Mouse (Mus musculus) neural tube, embryonic 12.5 days (tissue): ENCODE results near the gene Medag. TPM values are rescaled to one million over a fixed set of nuclear protein-coding genes. Genes with fewer than 3 reads are reported as not detected.

Source experiments
- ATAC-seq: fragments of 200-750 bp; cut with Nextera tagmentation; 2 replicates; pipeline ENCODE4 v1.8.0; 2017; ENCODE audit warnings: low read depth, mild to moderate bottlenecking, moderate TSS enrichment, moderate library complexity; ENCODE audit not compliant: low FRiP score
- H3K27ac ChIP-seq: fragments of 300-500 bp; sonication (generic); 2 replicates; pipeline ENCODE4 v1.5.1; 2016
- H3K27me3 ChIP-seq: fragments of 300-500 bp; sonication (generic); replicated peaks from 2 replicates; pipeline ENCODE4 v1.6.1; 2016; ENCODE audit warnings: mild to moderate bottlenecking
- H3K36me3 ChIP-seq: fragments of 300-500 bp; sonication (generic); 2 replicates; pipeline ENCODE4 v1.6.1; 2016; ENCODE audit warnings: mild to moderate bottlenecking
- H3K4me1 ChIP-seq: fragments of 300-500 bp; sonication (generic); 2 replicates; pipeline ENCODE4 v1.6.1; 2016
- H3K4me2 ChIP-seq: fragments of 300-500 bp; sonication (generic); replicated peaks from 2 replicates; pipeline ENCODE4 v1.6.1; 2016; ENCODE audit warnings: mild to moderate bottlenecking
- H3K4me3 ChIP-seq: fragments of 300-500 bp; sonication (generic); 2 replicates; pipeline ENCODE4 v1.5.1; 2016
- H3K9ac ChIP-seq: fragments of 300-500 bp; sonication (generic); 2 replicates; pipeline ENCODE4 v1.6.1; 2016; ENCODE audit warnings: mild to moderate bottlenecking
- H3K9me3 ChIP-seq: fragments of 300-500 bp; sonication (generic); 2 replicates; pipeline ENCODE4 v1.6.1; 2016; ENCODE audit warnings: mild to moderate bottlenecking
- WGBS: fragments of 180-500 bp; shearing (Covaris S2); methylation state at CpG from one replicate; pipeline ENCODE4 v1.1.7; 2016; 5-methylcytosine and 5-hydroxymethylcytosine counted together
- polyA plus RNA-seq: library from polyadenylated mRNA; unstranded; fragments of >200 nt; fragmentation: Nextera tagmentation; extraction: Ambion mirVana; gene quantifications from 2 replicates; pipeline ENCODE4 v1.2.1, GENCODE M21; 2016

Medag gene
- 0.51 and 0.74 TPM in 2 replicates for polyA plus RNA-seq

GRCm38 (mm10) chr5:149411509-149412193 is at the start of gene Medag:
Gene Medag, plus strand, starts transcription at chr5:149411749.
- no peaks in the 10 kb centered on the region for H3K36me3 ChIP-seq
- H3K4me2 ChIP-seq: peak within 1 kb of the TSS; percentile 65
- 5% methylated on average over 38 of the region's 38 CpGs for WGBS
- H3K4me1 ChIP-seq: peaks cover 13% of the 10 kb centered on the region
- H3K9me3 ChIP-seq: no peaks in the 10 kb centered on the region
- H3K9ac ChIP-seq: peak within 1 kb of the TSS; percentile 48
- ATAC-seq: peak; percentile 79
- no peak within 1 kb of the TSS for H3K27ac ChIP-seq
- H3K4me3 ChIP-seq: peak within 1 kb of the TSS; percentile 25
- H3K27me3 ChIP-seq: peaks cover 19% of the 10 kb centered on the region

GRCm38 (mm10) chr5:149362626-149363025 is 48.9 kb upstream of the Medag start:
- Histone ChIP-seq H3K9me3 (peaks cover 4% of the 10 kb centered on the region; the same call in 1 of the 2 replicates), H3K4me1 (no peaks in the 10 kb centered on the region), H3K27me3 (no peaks in the 10 kb centered on the region), H3K4me3 (no peak overlapping the region), H3K4me2 (no peak overlapping the region), H3K27ac (no peak overlapping the region), H3K9ac (no peak overlapping the region), H3K36me3 (no peaks in the 10 kb centered on the region)
- 89% methylated on average over 3 of the region's 3 CpGs for WGBS
- no peak for ATAC-seq

- no peak for ATAC-seq
These were observed 47.4 kb upstream of the Medag start for GRCm38 (mm10) chr5:149363903-149364755.

GRCm38 (mm10) chr5:149367011-149367410 is 44.5 kb upstream of the Medag start:
- Histone ChIP-seq H3K9me3 (no peaks in the 10 kb centered on the region), H3K4me2 (no peak overlapping the region), H3K4me3 (no peak overlapping the region), H3K4me1 (peaks cover 8% of the 10 kb centered on the region; the same call in 1 of the 2 replicates), H3K36me3 (no peaks in the 10 kb centered on the region), H3K27me3 (no peaks in the 10 kb centered on the region), H3K9ac (no peak overlapping the region), H3K27ac (no peak overlapping the region)
- no peak for ATAC-seq
- WGBS: 82% methylated on average over 2 of the region's 2 CpGs

More at GRCm38 (mm10) chr5:149363903-149364755, 47.4 kb upstream of the Medag start:
- Histone ChIP-seq H3K4me1 (0 out of 2 replicates have a peak, but pooled peaks cover under 1% of the 10 kb centered on the region), H3K9me3 (peaks cover 4% of the 10 kb centered on the region; the same call in 1 of the 2 replicates), H3K4me3 (no peak overlapping the region), H3K27me3 (no peaks in the 10 kb centered on the region), H3K36me3 (no peaks in the 10 kb centered on the region), H3K4me2 (no peak overlapping the region), H3K27ac (no peak overlapping the region), H3K9ac (no peak overlapping the region)
- 63% methylated on average over 16 of the region's 16 CpGs for WGBS

- ATAC-seq: no peak
- Histone ChIP-seq H3K9me3 (no peaks in the 10 kb centered on the region), H3K4me3 (no peak overlapping the region), H3K9ac (no peak overlapping the region), H3K4me1 (peaks cover 8% of the 10 kb centered on the region; the same call in 1 of the 2 replicates), H3K4me2 (no peak overlapping the region), H3K36me3 (no peaks in the 10 kb centered on the region), H3K27ac (no peak overlapping the region), H3K27me3 (no peaks in the 10 kb centered on the region)
- 73% methylated on average over 7 of the region's 7 CpGs for WGBS
These were observed 43.7 kb upstream of the Medag start for GRCm38 (mm10) chr5:149367544-149368466.

GRCm38 (mm10) chr5:149368575-149369312 is 42.8 kb upstream of the Medag start:
- Histone ChIP-seq H3K27ac (no peak overlapping the region), H3K4me2 (no peak overlapping the region), H3K9ac (no peak overlapping the region), H3K4me3 (no peak overlapping the region), H3K9me3 (no peaks in the 10 kb centered on the region), H3K27me3 (no peaks in the 10 kb centered on the region), H3K36me3 (no peaks in the 10 kb centered on the region), H3K4me1 (peaks cover 13% of the 10 kb centered on the region)
- no peak for ATAC-seq
- WGBS: 81% methylated on average over 12 of the region's 12 CpGs

- no peak overlapping the region for H3K4me3 ChIP-seq
- H3K36me3 ChIP-seq: no peaks in the 10 kb centered on the region
- H3K4me2 ChIP-seq: no peak overlapping the region
- no peak for ATAC-seq
- H3K9ac ChIP-seq: no peak overlapping the region
- no peaks in the 10 kb centered on the region for H3K27me3 ChIP-seq
- H3K27ac ChIP-seq: no peak overlapping the region
- WGBS: 77% methylated on average over 21 of the region's 21 CpGs
- no peaks in the 10 kb centered on the region for H3K9me3 ChIP-seq
- H3K4me1 ChIP-seq: peaks cover 13% of the 10 kb centered on the region
These were observed 42.0 kb upstream of the Medag start for GRCm38 (mm10) chr5:149369373-149370035.

- Histone ChIP-seq H3K36me3 (no peaks in the 10 kb centered on the region), H3K27me3 (no peaks in the 10 kb centered on the region), H3K4me1 (peaks cover 21% of the 10 kb centered on the region), H3K4me3 (no peak overlapping the region), H3K27ac (no peak overlapping the region), H3K9me3 (no peaks in the 10 kb centered on the region), H3K4me2 (no peak overlapping the region), H3K9ac (no peak overlapping the region)
- 84% methylated on average over 8 of the region's 8 CpGs for WGBS
- ATAC-seq: no peak
These were observed 39.5 kb upstream of the Medag start for GRCm38 (mm10) chr5:149372018-149372417.

GRCm38 (mm10) chr5:149373224-149373623 is 38.3 kb upstream of the Medag start:
- ATAC-seq: no peak
- no peaks in the 10 kb centered on the region for H3K27me3 ChIP-seq
- no peaks in the 10 kb centered on the region for H3K36me3 ChIP-seq
- peaks cover 25% of the 10 kb centered on the region for H3K4me1 ChIP-seq
- WGBS: 40% methylated on average over 9 of the region's 9 CpGs
- H3K9me3 ChIP-seq: no peaks in the 10 kb centered on the region
- H3K4me2 ChIP-seq: no peak overlapping the region
- H3K4me3 ChIP-seq: no peak overlapping the region
- H3K9ac ChIP-seq: no peak overlapping the region
- H3K27ac ChIP-seq: no peak overlapping the region

GRCm38 (mm10) chr5:149374026-149374425 is 37.5 kb upstream of the Medag start:
- H3K4me2 ChIP-seq: no peak overlapping the region
- H3K9me3 ChIP-seq: no peaks in the 10 kb centered on the region
- H3K4me1 ChIP-seq: peaks cover 31% of the 10 kb centered on the region
- no peaks in the 10 kb centered on the region for H3K36me3 ChIP-seq
- no peak overlapping the region for H3K27ac ChIP-seq
- H3K4me3 ChIP-seq: no peak overlapping the region
- H3K27me3 ChIP-seq: no peaks in the 10 kb centered on the region
- ATAC-seq: no peak
- WGBS: 83% methylated on average over 7 of the region's 7 CpGs
- no peak overlapping the region for H3K9ac ChIP-seq
